Mouse (Mus musculus) forebrain, embryonic 16.5 days (tissue): ENCODE data around the gene Scel. TPM values are rescaled to one million over a fixed set of nuclear protein-coding genes. Genes with fewer than 3 reads are reported as not detected.

Source experiments
- ATAC-seq: fragments of 200-750 bp; cut with Nextera tagmentation; 2 replicates; pipeline ENCODE4 v1.8.0; 2017; ENCODE audit warnings: mild to moderate bottlenecking, moderate library complexity
- H3K27ac ChIP-seq: fragments of 300-500 bp; sonication (generic); 2 replicates; pipeline ENCODE4 v1.5.1; 2014; ENCODE audit warnings: low read length, control low read depth
- H3K27me3 ChIP-seq: fragments of 300-500 bp; sonication (generic); replicated peaks from 2 replicates; pipeline ENCODE4 v1.6.1; 2014; ENCODE audit warnings: low read length; ENCODE audit not compliant: control insufficient read depth, insufficient read depth
- H3K36me3 ChIP-seq: fragments of 300-500 bp; sonication (generic); 2 replicates; pipeline ENCODE4 v1.6.1; 2014; ENCODE audit not compliant: control insufficient read depth, insufficient read depth
- H3K4me1 ChIP-seq: fragments of 300-500 bp; sonication (generic); replicated peaks from 2 replicates; pipeline ENCODE4 v1.6.1; 2014; ENCODE audit warnings: low read length; ENCODE audit not compliant: control insufficient read depth, insufficient read depth
- H3K4me2 ChIP-seq: fragments of 300-500 bp; sonication (generic); 2 replicates; pipeline ENCODE4 v1.6.1; 2014; ENCODE audit warnings: mild to moderate bottlenecking, low read length, control low read depth
- H3K4me3 ChIP-seq: fragments of 300-500 bp; sonication (generic); replicated peaks from 2 replicates; pipeline ENCODE4 v1.5.1; 2014; ENCODE audit warnings: mild to moderate bottlenecking, low read length, control low read depth
- H3K9ac ChIP-seq: fragments of 300-500 bp; sonication (generic); replicated peaks from 2 replicates; pipeline ENCODE4 v1.6.1; 2014; ENCODE audit warnings: low read depth, low read length, control low read depth
- H3K9me3 ChIP-seq: fragments of 300-500 bp; sonication (generic); 2 replicates; pipeline ENCODE4 v1.6.1; 2016; ENCODE audit warnings: low read length; ENCODE audit not compliant: control insufficient read depth
- WGBS: fragments of 180-500 bp; shearing (Covaris S2); extraction: QIAGEN DNeasy Blood & Tissue Kit; methylation state at CpG from one replicate; pipeline ENCODE4 v1.1.7; 2014; 5-methylcytosine and 5-hydroxymethylcytosine counted together
- polyA plus RNA-seq: library from polyadenylated mRNA; unstranded; fragments of >200 nt; fragmentation: Nextera tagmentation; extraction: Ambion mirVana; gene quantifications from 2 replicates; pipeline ENCODE4 v1.2.1, GENCODE M21; 2015

Gene Scel
- polyA plus RNA-seq, 1 experiment from 2014 or later: not detected

GRCm38 (mm10) chr14:103535511-103536024 lies 22.4 kb downstream of the Scel start:
- 87% methylated on average over 8 of the region's 8 CpGs for WGBS
- no peaks in the 10 kb centered on the region for H3K27me3 ChIP-seq
- no peak overlapping the region for H3K4me3 ChIP-seq
- H3K9ac ChIP-seq: no peak overlapping the region
- no peak for ATAC-seq
- H3K4me1 ChIP-seq: no peaks in the 10 kb centered on the region
- H3K27ac ChIP-seq: no peak overlapping the region
- H3K9me3 ChIP-seq: no peaks in the 10 kb centered on the region
- H3K4me2 ChIP-seq: no peak overlapping the region
- no peaks in the 10 kb centered on the region for H3K36me3 ChIP-seq

GRCm38 (mm10) chr14:103536334-103536733 lies 23.2 kb downstream of the Scel start:
- H3K9ac ChIP-seq: no peak overlapping the region
- H3K4me1 ChIP-seq: no peaks in the 10 kb centered on the region
- no peaks in the 10 kb centered on the region for H3K27me3 ChIP-seq
- H3K4me2 ChIP-seq: no peak overlapping the region
- no peak overlapping the region for H3K27ac ChIP-seq
- H3K9me3 ChIP-seq: no peaks in the 10 kb centered on the region
- H3K4me3 ChIP-seq: no peak overlapping the region
- ATAC-seq: no peak
- no peaks in the 10 kb centered on the region for H3K36me3 ChIP-seq
- WGBS: 39% methylated on average over 10 of the region's 10 CpGs

GRCm38 (mm10) chr14:103537355-103538056 lies 24.4 kb downstream of the Scel start:
- peak; percentile 70 for ATAC-seq
- H3K9me3 ChIP-seq: no peaks in the 10 kb centered on the region
- no peaks in the 10 kb centered on the region for H3K36me3 ChIP-seq
- H3K27ac ChIP-seq: no peak overlapping the region
- 13% methylated on average over 13 of the region's 13 CpGs for WGBS
- H3K9ac ChIP-seq: no peak overlapping the region
- no peaks in the 10 kb centered on the region for H3K27me3 ChIP-seq
- no peaks in the 10 kb centered on the region for H3K4me1 ChIP-seq
- no peak overlapping the region; the same call in 1 of the 2 replicates for H3K4me2 ChIP-seq
- no peak overlapping the region for H3K4me3 ChIP-seq

GRCm38 (mm10) chr14:103539796-103540195 lies 26.7 kb downstream of the Scel start:
- Histone ChIP-seq H3K4me1 (no peaks in the 10 kb centered on the region), H3K4me3 (no peak overlapping the region), H3K27ac (no peak overlapping the region), H3K4me2 (no peak overlapping the region), H3K9me3 (no peaks in the 10 kb centered on the region), H3K27me3 (no peaks in the 10 kb centered on the region), H3K9ac (no peak overlapping the region), H3K36me3 (no peaks in the 10 kb centered on the region)
- 62% methylated on average over 4 of the region's 4 CpGs for WGBS
- no peak for ATAC-seq

- Histone ChIP-seq H3K36me3 (no peaks in the 10 kb centered on the region), H3K27me3 (no peaks in the 10 kb centered on the region), H3K4me3 (no peak overlapping the region), H3K4me1 (peaks cover 10% of the 10 kb centered on the region), H3K9me3 (no peaks in the 10 kb centered on the region), H3K4me2 (no peak overlapping the region), H3K27ac (no peak overlapping the region), H3K9ac (no peak overlapping the region)
- no peak for ATAC-seq
- 60% methylated on average over 5 of the region's 5 CpGs for WGBS
Observed at GRCm38 (mm10) chr14:103541679-103542078, 28.5 kb downstream of the Scel start.

- Histone ChIP-seq H3K27me3 (no peaks in the 10 kb centered on the region), H3K4me3 (no peak overlapping the region), H3K9ac (no peak overlapping the region), H3K4me2 (no peak overlapping the region), H3K36me3 (no peaks in the 10 kb centered on the region), H3K9me3 (no peaks in the 10 kb centered on the region), H3K4me1 (peaks cover 10% of the 10 kb centered on the region), H3K27ac (no peak overlapping the region)
- peak; percentile 68 for ATAC-seq
- 64% methylated on average over 4 of the region's 4 CpGs for WGBS
Observed at GRCm38 (mm10) chr14:103543304-103544079, 30.4 kb downstream of the Scel start.

- 31% methylated on average over 8 of the region's 8 CpGs for WGBS
- Histone ChIP-seq H3K9ac (no peak overlapping the region), H3K36me3 (no peaks in the 10 kb centered on the region), H3K9me3 (no peaks in the 10 kb centered on the region), H3K4me1 (peaks cover 12% of the 10 kb centered on the region), H3K4me2 (no peak overlapping the region), H3K4me3 (no peak overlapping the region), H3K27ac (no peak overlapping the region), H3K27me3 (no peaks in the 10 kb centered on the region)
- ATAC-seq: peak; percentile 26; the same call in 1 of the 2 replicates
Observed at GRCm38 (mm10) chr14:103545734-103546133, 32.6 kb downstream of the Scel start.

GRCm38 (mm10) chr14:103546246-103546645 lies 33.1 kb downstream of the Scel start:
- ATAC-seq: no peak
- no peak overlapping the region for H3K4me3 ChIP-seq
- H3K9ac ChIP-seq: no peak overlapping the region
- no peak overlapping the region for H3K4me2 ChIP-seq
- H3K9me3 ChIP-seq: no peaks in the 10 kb centered on the region
- H3K27ac ChIP-seq: no peak overlapping the region
- no peaks in the 10 kb centered on the region for H3K36me3 ChIP-seq
- peaks cover 12% of the 10 kb centered on the region for H3K4me1 ChIP-seq
- no peaks in the 10 kb centered on the region for H3K27me3 ChIP-seq
- 70% methylated on average over 12 of the region's 12 CpGs for WGBS

- Histone ChIP-seq H3K27me3 (no peaks in the 10 kb centered on the region), H3K4me3 (no peak overlapping the region), H3K4me2 (no peak overlapping the region), H3K9me3 (no peaks in the 10 kb centered on the region), H3K4me1 (peaks cover 28% of the 10 kb centered on the region), H3K36me3 (no peaks in the 10 kb centered on the region), H3K9ac (no peak overlapping the region), H3K27ac (no peak overlapping the region)
- ATAC-seq: no peak
- 66% methylated on average over 6 of the region's 6 CpGs for WGBS
Observed at GRCm38 (mm10) chr14:103548220-103548619, 35.1 kb downstream of the Scel start.
